Mouse (Mus musculus) liver, embryonic 11.5 days (tissue): ENCODE measurements around the gene Pitpnc1. TPM values are rescaled to one million over a fixed set of nuclear protein-coding genes. Genes with fewer than 3 reads are reported as not detected.
"Not testable (repeated sequence)": the region's sequence is repeated elsewhere in the genome, so short reads cannot be mapped to it uniquely, and the experiment has no call there.

Experiments
- ATAC-seq: fragments of 200-750 bp; cut with Nextera tagmentation; replicated peaks from 2 replicates; pipeline ENCODE4 v1.8.0; 2017; ENCODE audit warnings: moderate number of reproducible peaks, mild to moderate bottlenecking, moderate TSS enrichment, moderate library complexity; ENCODE audit not compliant: low FRiP score
- DNase-seq: peaks from one replicate; pipeline ENCODE4 v3.0.0-alpha.2; 2017; ENCODE audit warnings: low spot score
- H3K27ac ChIP-seq: fragments of 300-500 bp; sonication (generic); 2 replicates; pipeline ENCODE4 v1.5.1; 2014; ENCODE audit warnings: mild to moderate bottlenecking, low read depth, low read length, control low read depth
- H3K27me3 ChIP-seq: fragments of 300-500 bp; sonication (generic); replicated peaks from 2 replicates; pipeline ENCODE4 v1.6.1; 2014; ENCODE audit warnings: low read length, mixed read lengths; ENCODE audit not compliant: control insufficient read depth, insufficient read depth
- H3K36me3 ChIP-seq: fragments of 300-500 bp; sonication (generic); 2 replicates; pipeline ENCODE4 v1.6.1; 2014; ENCODE audit warnings: mild to moderate bottlenecking, low read length, moderate library complexity, mixed read lengths; ENCODE audit not compliant: control insufficient read depth, insufficient read depth
- H3K4me1 ChIP-seq: fragments of 300-500 bp; sonication (generic); replicated peaks from 2 replicates; pipeline ENCODE4 v1.6.1; 2014; ENCODE audit warnings: low read length, mixed read lengths; ENCODE audit not compliant: control insufficient read depth, insufficient read depth
- H3K4me2 ChIP-seq: fragments of 300-500 bp; sonication (generic); 2 replicates; pipeline ENCODE4 v1.6.1; 2014; ENCODE audit warnings: mild to moderate bottlenecking, control low read depth, moderate library complexity
- H3K4me3 ChIP-seq: fragments of 300-500 bp; sonication (generic); 2 replicates; pipeline ENCODE4 v1.5.1; 2014; ENCODE audit warnings: low read depth, low read length, control low read depth
- H3K9ac ChIP-seq: fragments of 300-500 bp; sonication (generic); 2 replicates; pipeline ENCODE4 v1.6.1; 2014; ENCODE audit warnings: low read depth, low read length, control low read depth
- H3K9me3 ChIP-seq: fragments of 300-500 bp; sonication (generic); 2 replicates; pipeline ENCODE4 v1.6.1; 2016; ENCODE audit warnings: low read length, inconsistent platforms, mixed read lengths; ENCODE audit not compliant: control insufficient read depth
- WGBS: fragments of 180-500 bp; shearing (Covaris S2); extraction: QIAGEN DNeasy Blood & Tissue Kit; methylation state at CpG from one replicate; pipeline ENCODE4 v1.1.7; 2014; 5-methylcytosine and 5-hydroxymethylcytosine counted together
- polyA plus RNA-seq: library from polyadenylated mRNA; unstranded; fragments of >200 nt; fragmentation: Nextera tagmentation; extraction: Ambion mirVana; gene quantifications from 2 replicates; pipeline ENCODE4 v1.2.1, GENCODE M21; 2014

The Pitpnc1 gene
- polyA plus RNA-seq, 1 experiment from 2014 or later, result 19.2 TPM

- not testable (repeated sequence) for H3K4me2 ChIP-seq, H3K4me3 ChIP-seq, ATAC-seq, H3K36me3 ChIP-seq, H3K27ac ChIP-seq, H3K4me1 ChIP-seq, H3K9me3 ChIP-seq, DNase-seq, H3K27me3 ChIP-seq, H3K9ac ChIP-seq
- 86% methylated on average over 3 of the region's 4 CpGs for WGBS
These were observed 33.9 kb upstream of the Pitpnc1 start for GRCm38 (mm10) chr11:107504364-107504763.

GRCm38 (mm10) chr11:107502801-107503200, 32.3 kb upstream of the Pitpnc1 start:
- WGBS, result 82% methylated on average over 8 of the region's 8 CpGs
- Histone ChIP-seq H3K9me3 (no peaks in the 10 kb centered on the region), H3K27ac (no peak overlapping the region), H3K4me2 (no peak overlapping the region), H3K4me3 (no peak overlapping the region), H3K4me1 (no peaks in the 10 kb centered on the region), H3K9ac (no peak overlapping the region), H3K36me3 (peaks cover 10% of the 10 kb centered on the region; the same call in 1 of the 2 replicates), H3K27me3 (no peaks in the 10 kb centered on the region)
- DNase-seq (no peak), ATAC-seq (no peak)

GRCm38 (mm10) chr11:107484341-107484740, 13.8 kb upstream of the Pitpnc1 start:
- ATAC-seq (no peak), DNase-seq (no peak)
- H3K4me3 ChIP-seq, result no peak overlapping the region
- H3K36me3 ChIP-seq, result peaks cover 24% of the 10 kb centered on the region
- no peaks in the 10 kb centered on the region for H3K27me3 ChIP-seq
- WGBS, result 97% methylated on average over 3 of the region's 3 CpGs
- H3K4me1 ChIP-seq, result peaks cover 10% of the 10 kb centered on the region
- no peak overlapping the region for H3K9ac ChIP-seq
- no peak overlapping the region for H3K4me2 ChIP-seq
- H3K9me3 ChIP-seq, result no peaks in the 10 kb centered on the region
- H3K27ac ChIP-seq, result no peak overlapping the region

- DNase-seq, result no peak
These were observed 9.3 kb upstream of the Pitpnc1 start for GRCm38 (mm10) chr11:107479862-107480203.

GRCm38 (mm10) chr11:107479053-107479861, 8.8 kb upstream of the Pitpnc1 start, which contains the start of gene Psmd12:
Gene Psmd12 (plus strand): TSS chr11:107479484.
- peak within 1 kb of the TSS; percentile 98 for H3K4me3 ChIP-seq
- no peaks in the 10 kb centered on the region for H3K27me3 ChIP-seq
- ATAC-seq (peak; percentile 97), DNase-seq (peak; percentile 95)
- peak within 1 kb of the TSS; percentile 89 for H3K4me2 ChIP-seq
- under 1% methylated on average over 51 of the region's 51 CpGs for WGBS
- peaks cover 10% of the 10 kb centered on the region for H3K4me1 ChIP-seq
- H3K27ac ChIP-seq, result peak within 1 kb of the TSS; percentile 56
- no peaks in the 10 kb centered on the region for H3K9me3 ChIP-seq
- peaks cover 2% of the 10 kb centered on the region; the same call in 1 of the 2 replicates for H3K36me3 ChIP-seq
- peak within 1 kb of the TSS; percentile 95 for H3K9ac ChIP-seq

More at GRCm38 (mm10) chr11:107479862-107480203, 9.3 kb upstream of the Pitpnc1 start:
- peak overlapping the region; percentile 98 for H3K4me3 ChIP-seq
- peak overlapping the region; percentile 56 for H3K27ac ChIP-seq
- H3K9me3 ChIP-seq, result no peaks in the 10 kb centered on the region
- peak overlapping the region; percentile 89 for H3K4me2 ChIP-seq
- no peak for ATAC-seq
- no peaks in the 10 kb centered on the region for H3K27me3 ChIP-seq
- WGBS, result 1% methylated on average over 10 of the region's 10 CpGs
- peaks cover 5% of the 10 kb centered on the region; the same call in 1 of the 2 replicates for H3K36me3 ChIP-seq
- H3K9ac ChIP-seq, result peak overlapping the region; percentile 95
- H3K4me1 ChIP-seq, result peaks cover 10% of the 10 kb centered on the region

GRCm38 (mm10) chr11:107473137-107473820, 2.8 kb upstream of the Pitpnc1 start:
- no peak overlapping the region for H3K9ac ChIP-seq
- WGBS, result 22% methylated on average over 8 of the region's 8 CpGs
- peaks cover 3% of the 10 kb centered on the region; the same call in 1 of the 2 replicates for H3K4me1 ChIP-seq
- H3K27ac ChIP-seq, result no peak overlapping the region
- H3K4me3 ChIP-seq, result no peak overlapping the region
- H3K27me3 ChIP-seq, result no peaks in the 10 kb centered on the region
- H3K9me3 ChIP-seq, result no peaks in the 10 kb centered on the region
- peak overlapping the region; percentile 39 for H3K4me2 ChIP-seq
- ATAC-seq (no peak), DNase-seq (peak; percentile 51)
- no peaks in the 10 kb centered on the region for H3K36me3 ChIP-seq

GRCm38 (mm10) chr11:107472304-107472703, 1.8 kb upstream of the Pitpnc1 start:
- Histone ChIP-seq H3K9ac (no peak overlapping the region), H3K4me1 (peaks cover 9% of the 10 kb centered on the region), H3K27me3 (no peaks in the 10 kb centered on the region), H3K4me2 (no peak overlapping the region), H3K4me3 (no peak overlapping the region), H3K9me3 (no peaks in the 10 kb centered on the region), H3K27ac (no peak overlapping the region), H3K36me3 (no peaks in the 10 kb centered on the region)
- DNase-seq, result no peak
- ATAC-seq, result no peak
- WGBS, result 94% methylated on average over 3 of the region's 3 CpGs

GRCm38 (mm10) chr11:107471071-107471720, 697 bp upstream of the Pitpnc1 start:
- Histone ChIP-seq H3K9ac (peak overlapping the region; percentile 93), H3K27me3 (no peaks in the 10 kb centered on the region), H3K4me2 (peak overlapping the region; percentile 73), H3K4me3 (peak overlapping the region; percentile 89), H3K36me3 (no peaks in the 10 kb centered on the region), H3K9me3 (no peaks in the 10 kb centered on the region), H3K4me1 (peaks cover 18% of the 10 kb centered on the region), H3K27ac (peak overlapping the region; percentile 86)
- DNase-seq (no peak), ATAC-seq (no peak)
- 8% methylated on average over 11 of the region's 11 CpGs for WGBS
